Mouse (Mus musculus) liver, embryonic 14.5 days (tissue): ENCODE data around the gene Men1. TPM values are rescaled to one million over a fixed set of nuclear protein-coding genes. Genes with fewer than 3 reads are reported as not detected.

ENCODE experiments used
- ATAC-seq: fragments of 200-750 bp; cut with Nextera tagmentation; 2 replicates; pipeline ENCODE4 v1.8.0; 2017; ENCODE audit warnings: moderate number of reproducible peaks, mild to moderate bottlenecking, moderate library complexity; ENCODE audit not compliant: insufficient read depth
- DNase-seq, 3 experiments: peaks; one replicate each; pipeline ENCODE4 v3.0.0-alpha.2; 2012 to 2013; ENCODE audit warnings: low read depth in 3 of 3, low spot score in 3 of 3
- H3K27ac ChIP-seq: fragments of 300-500 bp; sonication (generic); 2 replicates; pipeline ENCODE4 v1.5.1; 2014; ENCODE audit warnings: moderate library complexity, mild to moderate bottlenecking, control low read depth, inconsistent platforms
- H3K27me3 ChIP-seq: fragments of 300-500 bp; sonication (generic); 2 replicates; pipeline ENCODE4 v1.6.1; 2014; ENCODE audit warnings: mild to moderate bottlenecking, low read length, moderate library complexity; ENCODE audit not compliant: control insufficient read depth, insufficient read depth
- H3K36me3 ChIP-seq: fragments of 300-500 bp; sonication (generic); replicated peaks from 2 replicates; pipeline ENCODE4 v1.6.1; 2014; ENCODE audit warnings: low read depth; ENCODE audit not compliant: control insufficient read depth, insufficient read depth
- H3K4me1 ChIP-seq, 2 experiments: fragments of 200-500 bp in 1 of 2; fragments of 300-500 bp in 1 of 2; sonication (generic) in 1 of 2; replicated peaks; 2 replicates each; pipeline ENCODE4 v1.6.1; 2012 to 2014; ENCODE audit warnings: antibody characterized with exemption in 1 of 2, inconsistent platforms in 1 of 2, low read length in 1 of 2; ENCODE audit not compliant: control insufficient read depth in 2 of 2, insufficient read depth in 2 of 2
- H3K4me2 ChIP-seq: fragments of 300-500 bp; sonication (generic); 2 replicates; pipeline ENCODE4 v1.6.1; 2014; ENCODE audit warnings: low read depth, mild to moderate bottlenecking, control low read depth, moderate library complexity
- H3K4me3 ChIP-seq, 2 experiments: fragments of 200-500 bp in 1 of 2; fragments of 300-500 bp in 1 of 2; sonication (generic) in 1 of 2; 2 replicates each; pipeline ENCODE4 v1.5.1; 2012 to 2014; ENCODE audit warnings: low read depth in 2 of 2, low read length in 2 of 2, mild to moderate bottlenecking in 2 of 2, control low read depth in 1 of 2, inconsistent platforms in 1 of 2, moderate library complexity in 1 of 2; ENCODE audit not compliant: insufficient read depth in 1 of 2
- H3K9ac ChIP-seq: fragments of 300-500 bp; sonication (generic); replicated peaks from 2 replicates; pipeline ENCODE4 v1.6.1; 2014; ENCODE audit warnings: mild to moderate bottlenecking, control low read depth, moderate library complexity
- H3K9me3 ChIP-seq: fragments of 300-500 bp; sonication (generic); 2 replicates; pipeline ENCODE4 v1.6.1; 2016; ENCODE audit warnings: low read length, mixed read lengths; ENCODE audit not compliant: control insufficient read depth
- CTCF ChIP-seq: IDR thresholded peaks from 2 replicates; pipeline ENCODE4 v1.5.1; 2016; ENCODE audit warnings: antibody characterized with exemption, low read depth, control low read depth
- EP300 ChIP-seq: IDR thresholded peaks from 2 replicates; pipeline ENCODE4 v1.6.1; 2016; ENCODE audit warnings: antibody characterized with exemption, low read depth
- WGBS: fragments of 180-500 bp; shearing (Covaris S2); extraction: QIAGEN DNeasy Blood & Tissue Kit; methylation state at CpG from one replicate; pipeline ENCODE4 v1.1.7; 2014; ENCODE audit not compliant: insufficient replicate concordance; 5-methylcytosine and 5-hydroxymethylcytosine counted together
- polyA plus RNA-seq, 2 experiments: library from polyadenylated mRNA; depleted of rRNA in 1 of 2; stranded (reverse) in 1 of 2; unstranded in 1 of 2; fragments of >200 nt; fragmentation: Nextera tagmentation in 1 of 2; extraction: Ambion mirVana in 1 of 2; gene quantifications; 2 replicates each; pipeline versions ENCODE4 v1.2.1 to v1.2.3; 2012 to 2014

The Men1 gene
- polyA plus RNA-seq, 2 experiments, result 12.5 to 20.4 TPM

GRCm38 (mm10) chr19:6321786-6322621 lies 12.8 kb upstream of the Men1 start:
- H3K36me3 ChIP-seq, result no peaks in the 10 kb centered on the region

GRCm38 (mm10) chr19:6324751-6325150 lies 10.0 kb upstream of the Men1 start:
- H3K27ac ChIP-seq, result no peak overlapping the region
- no peak overlapping the region for H3K4me2 ChIP-seq
- no peak for DNase-seq
- TF ChIP-seq EP300, result no peak
- TF ChIP-seq CTCF, result no peak
- no peak overlapping the region for H3K9ac ChIP-seq
- H3K4me1 ChIP-seq, result no peaks in the 10 kb centered on the region
- ATAC-seq, result no peak
- WGBS, result 72% methylated on average over 9 of the region's 9 CpGs
- no peak overlapping the region for H3K4me3 ChIP-seq
- no peaks in the 10 kb centered on the region for H3K27me3 ChIP-seq
- no peaks in the 10 kb centered on the region for H3K9me3 ChIP-seq
- no peaks in the 10 kb centered on the region for H3K36me3 ChIP-seq

More at GRCm38 (mm10) chr19:6321786-6322621, 12.8 kb upstream of the Men1 start:
- H3K4me1 ChIP-seq, result no peaks in the 10 kb centered on the region
- H3K4me3 ChIP-seq, result no peak overlapping the region
- DNase-seq (no peak), ATAC-seq (no peak)
- no peak overlapping the region for H3K4me2 ChIP-seq
- no peak overlapping the region for H3K9ac ChIP-seq
- no peaks in the 10 kb centered on the region for H3K27me3 ChIP-seq
- H3K27ac ChIP-seq, result no peak overlapping the region
- 78% methylated on average over 33 of the region's 33 CpGs for WGBS
- H3K9me3 ChIP-seq, result no peaks in the 10 kb centered on the region
- TF ChIP-seq CTCF (no peak), EP300 (no peak)

- WGBS, result 10% methylated on average over 5 of the region's 5 CpGs
- Histone ChIP-seq H3K4me3 (no peak overlapping the region), H3K36me3 (no peaks in the 10 kb centered on the region), H3K27ac (no peak overlapping the region), H3K9me3 (no peaks in the 10 kb centered on the region), H3K4me2 (peak overlapping the region; percentile 52), H3K9ac (no peak overlapping the region; the same call in 1 of the 2 replicates), H3K4me1 (peaks cover 12 to 19% of the 10 kb centered on the region in 2 experiments), H3K27me3 (no peaks in the 10 kb centered on the region)
- ATAC-seq (no peak), DNase-seq (no peak)
- no peak for TF ChIP-seq CTCF
- TF ChIP-seq EP300, result no peak
These were observed 3.6 kb upstream of the Men1 start for GRCm38 (mm10) chr19:6331178-6331577.

- TF ChIP-seq EP300, result no peak
- peak; percentile 93 for TF ChIP-seq CTCF
- DNase-seq, result peak; percentile 48 to 53 (median 51)
These were observed 2.9 kb upstream of the Men1 start for GRCm38 (mm10) chr19:6331719-6332516.

More at GRCm38 (mm10) chr19:6331719-6332516, 2.9 kb upstream of the Men1 start:
- 23% methylated on average over 13 of the region's 13 CpGs for WGBS
- H3K9me3 ChIP-seq, result no peaks in the 10 kb centered on the region
- no peak overlapping the region; the same call in 1 of the 2 replicates for H3K9ac ChIP-seq
- ATAC-seq, result no peak
- no peaks in the 10 kb centered on the region for H3K27me3 ChIP-seq
- peak overlapping the region; percentile 52 for H3K4me2 ChIP-seq
- H3K4me1 ChIP-seq, result peaks cover 13 to 24% of the 10 kb centered on the region in 2 experiments
- H3K36me3 ChIP-seq, result no peaks in the 10 kb centered on the region
- H3K27ac ChIP-seq, result no peak overlapping the region
- H3K4me3 ChIP-seq, result 0 out of 4 replicates have a peak overlapping the region, but pooled peaks have one; percentile 16 to 26
